Mouse (Mus musculus): ENCODE data around the gene Cacul1.
A peak's percentile ranks its signal among the peaks of the same experiment; 100 is the strongest.
"Not testable (repeated sequence)": the region's sequence is repeated elsewhere in the genome, so short reads cannot be mapped to it uniquely, and the experiment has no call there.

The Cacul1 gene

DNA sequence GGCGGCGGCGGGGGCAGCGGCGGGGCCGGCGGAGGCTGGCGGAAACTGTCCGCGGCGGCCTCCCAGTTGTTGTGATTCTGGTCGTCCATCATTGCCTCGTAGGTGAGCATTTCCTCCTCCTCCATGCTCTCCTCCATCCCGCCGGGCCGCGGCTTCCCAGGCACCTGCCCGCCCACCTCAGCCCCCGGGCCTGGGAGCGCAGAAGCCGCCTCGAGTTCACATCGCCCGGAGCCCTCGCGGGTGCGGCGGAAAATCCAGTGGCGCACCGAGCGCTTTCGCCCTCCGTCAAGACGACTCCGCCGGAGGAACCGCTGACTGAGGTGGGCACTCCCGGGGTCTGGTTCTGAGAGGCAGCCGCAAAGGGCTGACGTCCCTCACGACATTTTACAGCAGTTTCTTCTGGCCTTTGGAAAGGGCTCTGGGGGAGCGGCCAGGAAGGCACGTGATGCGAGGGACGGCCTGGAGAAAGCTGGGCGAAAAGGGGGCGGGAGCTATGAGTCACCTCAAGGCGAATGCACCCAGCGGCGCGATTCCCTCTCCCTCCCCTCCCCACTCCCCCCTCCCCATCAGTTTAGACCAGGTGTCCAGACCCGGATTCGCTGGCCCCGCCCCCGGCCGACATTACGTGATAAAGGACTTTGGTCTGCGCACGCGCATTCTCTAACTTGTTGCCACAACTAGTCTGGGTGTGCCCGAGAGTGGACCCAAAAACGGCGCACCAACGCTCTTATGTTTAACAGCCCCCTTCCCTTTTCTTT is at the start of gene Cacul1:
Gene Cacul1 (minus strand): TSS at position 444 of the 758 bp plus-strand sequence.
- peak; percentile 91 to 93 for DNase-seq (ENCODE audit: low spot score in 2 of 2)

DNA sequence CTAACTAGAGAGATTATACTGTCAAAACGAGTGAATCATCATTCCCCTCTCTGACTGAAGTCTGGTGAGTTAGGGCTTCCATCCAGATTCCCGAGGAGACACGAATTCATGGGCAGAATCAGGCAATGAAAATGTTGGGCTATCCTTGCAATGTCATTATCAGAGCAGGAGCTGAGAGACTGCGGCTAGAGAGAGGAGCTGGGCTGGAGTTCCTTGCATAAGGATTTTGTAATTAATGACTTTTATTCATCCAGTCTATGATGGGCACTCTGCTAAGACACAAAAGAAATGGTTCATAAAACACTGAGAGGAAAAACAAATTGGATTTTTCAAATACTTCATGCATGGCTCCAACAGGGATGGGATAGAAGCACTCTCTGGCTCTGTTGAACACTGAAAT is 38.6 kb upstream of the Cacul1 start:
- DNase-seq (ENCODE audit: low spot score in 2 of 2) = no peak

DNA sequence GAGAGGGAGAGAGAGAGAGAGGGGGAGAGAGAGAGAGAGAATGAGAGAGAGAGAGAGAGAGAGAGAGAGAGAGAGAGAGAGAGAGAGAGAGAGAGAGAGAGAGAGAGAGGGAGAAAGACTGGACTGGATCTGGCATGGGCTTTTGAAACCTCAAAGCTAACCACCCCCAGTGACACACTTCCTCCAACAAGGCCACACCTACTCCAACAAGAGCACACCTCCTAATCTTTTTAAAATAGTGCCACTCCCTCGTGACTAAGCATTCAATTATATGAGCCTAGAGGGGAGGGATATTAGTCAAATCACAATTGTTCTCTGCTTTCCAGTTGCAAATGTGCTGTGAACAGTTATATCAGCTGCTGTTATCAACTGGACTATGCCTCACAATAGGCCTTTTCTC is 36.2 kb upstream of the Cacul1 start:
- no peak for DNase-seq (ENCODE audit: low spot score in 2 of 2)

DNA sequence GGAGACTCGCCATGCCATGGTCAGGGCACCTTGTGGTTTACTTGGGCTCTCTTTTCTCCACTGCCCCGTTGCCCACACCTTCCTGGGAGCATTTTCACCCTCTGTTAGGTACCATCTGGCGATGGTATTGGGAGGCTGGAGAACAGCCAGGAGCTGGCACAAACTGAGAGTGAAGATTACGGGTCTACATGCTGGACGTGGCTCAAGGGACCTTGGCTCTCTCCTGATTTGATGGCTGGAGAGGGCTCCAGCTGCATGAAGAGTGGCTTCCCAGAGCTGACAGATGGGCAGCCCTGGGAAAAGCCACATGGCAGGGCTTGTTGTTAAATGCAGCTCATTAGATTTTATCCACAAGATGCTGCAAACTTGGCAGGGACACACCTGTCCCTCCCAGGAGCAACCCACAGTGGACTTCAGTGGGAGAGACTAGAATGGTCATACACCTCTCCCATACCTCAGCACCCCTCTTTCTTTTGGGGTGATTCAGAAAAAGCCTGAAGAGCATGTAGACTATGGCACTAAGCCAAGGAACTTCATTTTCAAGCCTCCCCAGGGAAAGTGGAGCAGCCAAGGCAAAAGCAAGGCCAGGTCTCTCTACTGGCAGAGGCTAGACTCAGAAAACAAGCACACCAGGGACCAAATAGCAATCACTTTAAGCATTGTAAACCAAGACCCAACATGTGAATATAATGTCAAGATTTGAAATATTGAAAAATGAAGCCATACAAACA is 34.8 kb upstream of the Cacul1 start:
- DNase-seq (ENCODE audit: low spot score in 2 of 2) = no peak

- DNase-seq (ENCODE audit: low spot score in 2 of 2) = no peak
Measured at GRCm38 (mm10) chr19:60611525-60612215, 30.8 kb upstream of the Cacul1 start.

DNA sequence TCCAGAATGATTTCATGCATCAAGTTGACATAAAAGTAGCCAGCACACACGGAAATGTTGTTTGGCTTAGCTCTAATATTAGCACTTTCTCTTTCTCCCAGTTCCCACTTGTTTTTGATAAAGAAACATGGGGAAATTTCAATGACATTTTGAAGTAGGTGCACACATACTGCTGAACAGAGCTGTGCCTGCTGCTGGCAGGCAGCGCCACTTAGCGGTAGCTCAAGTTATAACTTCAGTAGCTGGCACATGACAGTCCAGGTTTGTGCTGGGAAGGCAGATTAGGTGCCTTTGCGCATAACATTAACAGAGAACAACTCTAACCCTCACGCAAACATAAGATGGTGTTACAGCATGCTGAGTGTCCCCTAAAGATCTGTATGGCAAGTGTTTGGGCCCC is 27.9 kb upstream of the Cacul1 start:
- DNase-seq (ENCODE audit: low spot score in 2 of 2) = no peak

- no peak for DNase-seq (ENCODE audit: low spot score in 2 of 2)
Measured at GRCm38 (mm10) chr19:60603586-60603985, 22.8 kb upstream of the Cacul1 start.

DNA sequence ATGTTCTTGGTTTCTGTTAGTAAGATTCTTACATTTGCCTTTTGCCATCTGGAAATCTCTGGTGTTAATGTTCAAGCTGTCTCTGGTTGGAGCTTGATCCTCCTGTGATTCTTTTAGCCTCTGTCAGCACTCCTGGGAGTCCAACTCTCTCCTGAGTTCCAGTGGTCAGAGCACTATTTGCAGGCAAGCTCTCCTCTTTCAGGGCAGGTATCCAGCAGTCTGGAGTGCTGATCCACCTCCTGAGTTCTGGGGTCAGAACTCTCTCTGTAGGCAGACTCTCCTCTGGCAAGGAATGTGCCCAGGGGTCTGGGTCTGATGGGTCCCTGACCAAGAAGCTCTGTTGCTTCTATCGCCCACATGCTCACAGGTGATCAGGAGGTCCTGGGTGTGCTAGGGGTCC is 21.2 kb upstream of the Cacul1 start:
- DNase-seq (ENCODE audit: low spot score in 2 of 2) = not testable (repeated sequence)

DNA sequence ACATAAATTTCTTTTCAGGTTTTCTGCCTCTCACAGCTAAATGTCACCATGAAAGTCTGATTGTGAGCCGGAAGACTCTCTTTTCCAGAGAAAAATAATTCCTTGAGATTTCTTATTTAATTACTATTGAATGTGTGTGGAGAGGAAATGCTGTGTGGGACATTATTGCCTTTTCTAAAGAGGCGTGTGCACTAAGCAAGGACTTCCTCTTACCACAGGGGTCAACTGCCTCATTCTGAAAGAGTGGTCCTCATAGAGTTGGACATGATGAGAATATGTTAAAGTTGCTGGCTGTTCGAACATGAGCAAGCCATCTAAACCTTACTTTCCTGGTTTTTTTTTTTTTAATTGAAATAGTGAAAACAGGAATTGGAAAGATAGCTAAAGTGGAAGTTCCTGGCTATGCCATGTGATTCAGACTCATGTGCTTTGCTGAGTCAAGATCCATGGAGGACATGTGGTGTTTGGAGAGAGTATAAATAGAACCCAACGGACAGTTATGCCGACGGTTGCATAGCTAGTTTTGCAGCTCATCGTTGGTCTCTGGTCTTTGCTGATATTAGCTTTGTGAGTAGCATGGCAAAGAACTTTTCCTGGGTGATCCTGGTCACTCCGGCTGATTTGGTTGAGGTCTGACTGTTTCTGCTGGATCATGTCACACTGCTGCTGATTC is 17.3 kb upstream of the Cacul1 start:
- no peak for DNase-seq (ENCODE audit: low spot score in 2 of 2)

DNA sequence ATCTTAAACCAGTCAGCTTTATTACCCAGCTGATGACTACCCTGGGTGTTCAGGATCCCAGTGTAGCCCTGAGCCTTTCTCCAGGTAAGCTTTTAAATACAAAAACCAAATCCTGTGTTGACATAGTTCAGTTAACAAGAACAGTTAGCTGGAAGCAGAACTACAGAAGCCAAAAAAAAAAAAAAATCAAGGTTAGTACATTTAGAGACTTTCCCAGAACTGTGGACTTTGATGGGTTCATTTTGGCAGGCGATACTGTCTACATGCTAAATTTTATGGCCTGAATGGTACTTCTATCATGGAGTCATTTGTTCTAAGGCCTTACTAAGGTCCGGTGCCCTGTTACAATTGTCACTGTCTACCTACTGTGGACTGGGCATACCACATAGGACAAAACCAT is 8.8 kb upstream of the Cacul1 start:
- no peak for DNase-seq (ENCODE audit: low spot score in 2 of 2)

DNA sequence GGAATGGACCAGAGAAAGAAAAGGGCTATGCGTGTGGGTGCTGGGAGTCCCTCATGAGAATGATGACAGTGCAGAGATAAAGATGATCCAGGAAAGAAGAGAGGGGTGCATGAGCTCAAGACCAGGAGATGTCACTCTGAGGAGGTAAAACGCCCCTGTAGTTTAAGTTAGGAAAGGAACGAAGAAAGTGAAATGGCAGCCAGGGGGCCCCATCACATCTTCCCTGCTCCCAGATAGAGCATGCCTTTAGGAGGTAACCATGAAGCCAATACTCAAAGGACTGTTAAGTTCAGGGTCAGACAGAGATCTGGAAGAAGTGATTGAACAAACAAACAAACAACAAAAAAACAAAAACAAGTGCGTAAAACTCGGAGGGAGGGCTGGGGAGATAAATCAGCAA is 5.8 kb upstream of the Cacul1 start:
- no peak for DNase-seq (ENCODE audit: low spot score in 2 of 2)

DNA sequence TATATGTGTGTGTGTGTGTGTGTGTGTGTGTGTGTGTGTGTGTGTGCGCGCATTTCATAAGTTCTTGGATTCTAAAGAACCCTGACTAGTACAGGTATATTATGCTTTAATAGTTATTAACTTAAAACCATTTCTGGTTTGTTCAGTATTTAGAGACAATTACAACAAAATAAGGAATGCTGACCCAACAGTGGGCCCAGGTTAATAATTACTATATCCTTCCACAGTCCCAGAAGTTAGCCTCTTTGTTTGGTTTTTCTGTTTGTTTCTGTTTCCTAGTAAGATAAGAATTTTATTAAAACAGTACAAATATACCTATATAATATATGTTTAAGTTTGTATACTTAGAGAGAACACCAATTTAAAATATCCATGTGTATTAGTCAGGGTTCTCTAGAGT is 2.4 kb upstream of the Cacul1 start:
- DNase-seq (ENCODE audit: low spot score in 2 of 2) = no peak

GRCm38 (mm10) chr19:60581377-60582290 is 809 bp upstream of the Cacul1 start:
- DNase-seq (ENCODE audit: low spot score in 2 of 2) = no peak

DNA sequence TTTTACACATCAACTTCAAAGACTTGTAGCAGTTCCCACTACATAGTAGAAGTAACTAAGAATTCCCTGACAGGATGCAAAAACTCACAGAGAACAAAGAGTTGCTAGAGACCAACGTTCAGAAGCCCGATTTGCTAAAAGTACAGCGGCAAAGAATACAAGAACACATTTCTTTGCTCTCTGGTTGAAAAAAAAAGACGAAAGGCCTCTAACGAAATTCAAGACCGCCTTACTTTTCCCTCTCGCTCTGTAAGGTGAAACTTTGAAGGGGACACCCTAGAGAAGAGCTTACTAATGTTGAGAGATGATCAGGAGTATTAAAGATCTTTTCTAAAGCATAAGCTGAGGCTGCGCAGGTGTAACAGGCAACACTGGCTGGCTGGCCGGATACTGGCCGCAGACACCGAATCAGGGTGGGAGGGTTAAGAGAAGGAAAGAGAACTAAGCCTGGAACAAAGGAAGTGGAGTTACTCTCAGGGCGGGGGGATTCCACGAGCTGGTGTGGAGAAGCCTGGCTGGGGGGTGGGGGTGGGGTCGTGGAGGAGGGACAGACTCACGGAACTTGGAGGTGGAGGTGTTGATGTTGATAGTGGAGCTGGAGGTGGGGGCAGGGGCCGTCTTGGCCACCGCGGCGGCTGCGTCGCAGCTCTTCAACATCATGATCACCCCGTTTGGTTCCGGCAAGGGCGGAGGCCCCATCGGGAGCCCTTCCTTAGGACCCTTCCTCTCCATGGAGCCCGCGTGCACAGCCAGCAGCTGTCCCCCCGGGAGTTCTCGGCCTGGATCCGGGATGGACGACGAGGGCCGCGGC is 849 bp downstream of the Cacul1 start:
- DNase-seq (ENCODE audit: low spot score in 2 of 2) = peak; percentile 28 to 33

GRCm38 (mm10) chr19:60576741-60577140 is 4.1 kb downstream of the Cacul1 start:
- DNase-seq (ENCODE audit: low spot score in 2 of 2) = no peak

GRCm38 (mm10) chr19:60560497-60560896 is 20.3 kb downstream of the Cacul1 start:
- DNase-seq (ENCODE audit: low spot score in 2 of 2) = no peak

DNA sequence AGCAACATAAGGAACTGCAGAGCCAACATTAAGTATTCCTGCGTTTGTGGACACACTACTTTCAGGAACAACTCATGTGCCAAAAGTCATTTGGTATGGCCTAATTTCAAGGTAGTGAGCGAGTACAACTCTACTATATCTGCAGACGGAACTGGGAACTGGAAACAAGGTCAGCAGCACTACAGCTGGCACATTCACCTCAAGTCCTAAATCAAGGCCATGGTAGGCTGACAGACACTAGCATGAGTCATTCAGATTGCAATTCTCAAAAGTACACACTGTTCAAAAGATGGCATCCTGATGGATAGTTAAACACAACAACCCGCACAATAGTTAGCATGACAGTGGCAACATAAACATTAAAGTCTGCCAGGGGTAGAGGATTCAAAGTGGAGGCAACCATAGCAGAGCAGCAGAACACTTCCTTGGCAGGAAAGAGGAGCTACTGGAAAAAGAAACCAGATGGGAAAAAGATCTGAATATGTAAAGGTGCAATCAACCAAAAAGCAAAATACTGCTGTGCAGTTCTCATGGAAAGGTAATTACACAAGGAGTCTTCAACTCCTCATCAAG is 25.9 kb downstream of the Cacul1 start:
- no peak for DNase-seq (ENCODE audit: low spot score in 2 of 2)

GRCm38 (mm10) chr19:60553501-60553900 is 27.3 kb downstream of the Cacul1 start:
- peak in 1 of 2 experiments; percentile 63 for DNase-seq (ENCODE audit: low spot score in 2 of 2)

DNA sequence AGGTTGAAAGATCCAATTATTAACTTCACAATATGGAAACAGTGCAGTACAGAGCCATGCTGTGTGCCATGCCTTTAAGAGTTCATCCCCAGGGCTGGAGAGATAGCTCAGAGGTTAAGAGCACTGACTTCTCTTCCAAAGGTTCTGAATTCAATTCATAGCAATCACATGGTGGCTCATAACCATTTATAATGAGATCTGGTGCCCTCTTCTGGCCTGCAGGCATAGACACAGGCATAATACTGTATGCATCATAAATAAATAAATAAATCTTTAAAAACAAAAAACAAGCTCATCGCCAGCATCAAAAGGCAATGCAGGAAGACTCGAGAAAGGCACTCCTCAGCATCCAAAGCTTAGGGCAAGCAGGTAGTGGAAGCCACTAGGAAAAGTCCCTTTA is 37.5 kb downstream of the Cacul1 start:
- no peak for DNase-seq (ENCODE audit: low spot score in 2 of 2)

DNA sequence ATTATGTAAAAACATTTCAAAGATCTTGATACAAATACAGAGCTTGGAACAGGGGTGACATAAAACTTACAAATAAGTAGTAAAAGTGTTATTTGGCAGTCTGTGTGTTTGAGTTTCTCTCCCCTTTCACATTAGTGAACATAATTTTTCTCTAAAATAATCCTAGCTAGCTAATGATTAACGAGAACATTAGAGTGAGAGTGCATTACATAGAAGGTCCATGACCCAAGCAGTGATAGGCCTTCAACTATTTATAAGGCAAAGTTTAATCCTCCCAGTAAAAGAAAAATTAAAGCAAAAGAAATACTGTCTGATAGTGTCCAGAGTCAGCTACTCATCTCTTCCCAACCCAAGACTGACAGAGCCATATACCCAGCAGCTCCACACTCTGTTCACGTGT is 48.9 kb downstream of the Cacul1 start:
- DNase-seq (ENCODE audit: low spot score in 2 of 2) = no peak

Measured in frontal cortex, postnatal 14 days (tissue).